Mouse (Mus musculus) liver, embryonic 13.5 days (tissue): ENCODE measurements around the gene Csrp2. TPM values are rescaled to one million over a fixed set of nuclear protein-coding genes. Genes with fewer than 3 reads are reported as not detected.

Experiments
- ATAC-seq: fragments of 200-750 bp; cut with Nextera tagmentation; 2 replicates; pipeline ENCODE4 v1.8.0; 2017; ENCODE audit warnings: low read depth, mild to moderate bottlenecking, moderate number of reproducible peaks, moderate library complexity
- DNase-seq: peaks from one replicate; pipeline ENCODE4 v3.0.0; 2022
- H3K27ac ChIP-seq: fragments of 300-500 bp; sonication (generic); 2 replicates; pipeline ENCODE4 v1.5.1; 2015; ENCODE audit warnings: moderate library complexity, mild to moderate bottlenecking, inconsistent platforms
- H3K27me3 ChIP-seq: fragments of 300-500 bp; sonication (generic); 2 replicates; pipeline ENCODE4 v1.6.1; 2015; ENCODE audit warnings: mild to moderate bottlenecking, inconsistent platforms
- H3K36me3 ChIP-seq: fragments of 300-500 bp; sonication (generic); 2 replicates; pipeline ENCODE4 v1.6.1; 2015; ENCODE audit warnings: mild to moderate bottlenecking, inconsistent platforms
- H3K4me1 ChIP-seq: fragments of 300-500 bp; sonication (generic); replicated peaks from 2 replicates; pipeline ENCODE4 v1.6.1; 2015; ENCODE audit warnings: inconsistent platforms
- H3K4me2 ChIP-seq: fragments of 300-500 bp; sonication (generic); 2 replicates; pipeline ENCODE4 v1.6.1; 2015; ENCODE audit warnings: inconsistent platforms, mild to moderate bottlenecking, moderate library complexity
- H3K4me3 ChIP-seq: fragments of 300-500 bp; sonication (generic); replicated peaks from 2 replicates; pipeline ENCODE4 v1.5.1; 2015; ENCODE audit warnings: mild to moderate bottlenecking, inconsistent platforms
- H3K9ac ChIP-seq: fragments of 300-500 bp; sonication (generic); 2 replicates; pipeline ENCODE4 v1.6.1; 2015; ENCODE audit warnings: mild to moderate bottlenecking, inconsistent platforms
- H3K9me3 ChIP-seq: fragments of 300-500 bp; sonication (generic); replicated peaks from 2 replicates; pipeline ENCODE4 v1.6.1; 2016; ENCODE audit warnings: inconsistent platforms
- WGBS: fragments of 180-500 bp; shearing (Covaris S2); methylation state at CpG from one replicate; pipeline ENCODE4 v1.1.7; 2015; ENCODE audit not compliant: insufficient replicate concordance; 5-methylcytosine and 5-hydroxymethylcytosine counted together
- polyA plus RNA-seq: library from polyadenylated mRNA; unstranded; fragments of >200 nt; fragmentation: Nextera tagmentation; extraction: Ambion mirVana; gene quantifications from 2 replicates; pipeline ENCODE4 v1.2.1, GENCODE M21; 2015

The Csrp2 gene
- polyA plus RNA-seq, 1 experiment from 2014 or later: 19.7 TPM

- H3K36me3 ChIP-seq: 0 out of 2 replicates have a peak, but pooled peaks cover 5% of the 10 kb centered on the region
- WGBS: 63% methylated on average over 5 of the region's 5 CpGs
Measured at GRCm38 (mm10) chr10:110933584-110933983, 14.0 kb downstream of the Csrp2 start.

DNA sequence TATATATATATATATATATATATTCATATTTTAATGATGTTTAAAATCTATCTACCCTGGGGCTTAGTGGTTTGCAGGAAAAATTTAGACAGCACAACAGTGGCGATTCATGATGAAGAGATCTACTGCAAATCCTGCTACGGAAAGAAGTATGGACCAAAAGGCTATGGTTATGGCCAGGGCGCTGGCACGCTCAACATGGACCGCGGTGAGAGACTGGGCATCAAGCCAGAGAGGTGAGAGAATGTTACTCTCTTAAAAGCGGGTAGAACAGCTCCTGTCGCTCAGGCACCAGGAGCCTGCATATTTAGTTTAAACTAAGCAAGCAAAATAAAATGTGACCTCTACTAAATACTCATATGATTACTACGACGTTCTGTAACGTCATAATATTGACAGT lies 15.5 kb downstream of the Csrp2 start:
- Histone ChIP-seq H3K36me3 (0 out of 2 replicates have a peak, but pooled peaks cover 7% of the 10 kb centered on the region), H3K9ac (no peak overlapping the region), H3K4me2 (no peak overlapping the region), H3K9me3 (no peaks in the 10 kb centered on the region), H3K27me3 (no peaks in the 10 kb centered on the region), H3K4me1 (peaks cover 7% of the 10 kb centered on the region; the same call in 1 of the 2 replicates), H3K27ac (no peak overlapping the region), H3K4me3 (no peak overlapping the region)
- no peak for ATAC-seq
- 82% methylated on average over 11 of the region's 11 CpGs for WGBS
- DNase-seq: no peak

More at GRCm38 (mm10) chr10:110933584-110933983, 14.0 kb downstream of the Csrp2 start:
- Histone ChIP-seq H3K27me3 (no peaks in the 10 kb centered on the region), H3K9ac (no peak overlapping the region), H3K4me2 (no peak overlapping the region), H3K9me3 (no peaks in the 10 kb centered on the region), H3K27ac (no peak overlapping the region), H3K4me3 (no peak overlapping the region), H3K4me1 (peaks cover 7% of the 10 kb centered on the region; the same call in 1 of the 2 replicates)
- DNase-seq: no peak
- no peak for ATAC-seq

DNA sequence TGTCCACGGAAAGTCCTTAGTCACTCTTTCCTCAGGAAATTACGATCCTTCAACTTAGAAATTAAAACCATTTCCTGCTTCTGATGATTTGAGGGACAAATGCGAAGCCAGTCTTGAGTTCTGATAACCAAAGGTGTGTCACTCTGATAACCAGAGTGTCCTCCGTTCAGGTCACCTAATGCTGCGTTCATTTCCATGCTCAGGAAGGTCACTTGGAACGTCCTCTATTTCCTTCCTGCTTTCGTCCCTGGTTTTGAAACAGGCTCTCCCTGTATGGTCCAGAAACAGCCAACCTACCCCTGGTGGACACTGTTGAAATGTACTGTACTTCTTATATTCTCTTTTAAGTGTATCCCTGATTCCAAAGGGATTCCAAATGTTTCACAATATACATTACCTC lies 16.1 kb downstream of the Csrp2 start:
- H3K9me3 ChIP-seq: no peaks in the 10 kb centered on the region
- ATAC-seq (no peak), DNase-seq (no peak)
- 31% methylated on average over 7 of the region's 7 CpGs for WGBS
- H3K4me1 ChIP-seq: peaks cover 7% of the 10 kb centered on the region; the same call in 1 of the 2 replicates
- no peak overlapping the region for H3K4me3 ChIP-seq
- no peaks in the 10 kb centered on the region for H3K27me3 ChIP-seq
- no peak overlapping the region for H3K4me2 ChIP-seq
- no peak overlapping the region for H3K9ac ChIP-seq
- no peak overlapping the region for H3K27ac ChIP-seq
- 0 out of 2 replicates have a peak, but pooled peaks cover 7% of the 10 kb centered on the region for H3K36me3 ChIP-seq

DNA sequence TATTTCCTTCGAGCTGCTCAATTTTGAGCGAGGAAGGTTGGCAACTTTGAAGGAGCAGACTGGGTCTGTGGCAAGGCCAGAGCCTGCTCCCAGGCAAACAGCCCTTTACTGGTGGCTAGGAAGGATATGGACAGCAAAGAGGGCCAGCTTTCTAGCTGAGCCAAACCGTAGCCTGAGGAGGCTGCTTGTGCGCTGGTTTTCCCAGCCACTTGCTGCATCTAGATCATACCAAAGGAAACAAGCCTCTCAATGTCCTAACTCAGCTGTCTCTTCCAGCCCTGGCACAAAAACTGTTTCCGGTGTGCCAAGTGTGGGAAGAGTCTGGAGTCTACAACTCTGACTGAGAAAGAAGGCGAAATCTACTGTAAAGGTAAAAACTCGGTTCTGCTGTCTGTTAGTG lies 18.8 kb downstream of the Csrp2 start:
- Histone ChIP-seq H3K4me2 (no peak overlapping the region), H3K9ac (no peak overlapping the region), H3K9me3 (no peaks in the 10 kb centered on the region), H3K36me3 (peaks cover 16% of the 10 kb centered on the region), H3K27me3 (no peaks in the 10 kb centered on the region), H3K4me1 (0 out of 2 replicates have a peak, but pooled peaks cover 7% of the 10 kb centered on the region), H3K4me3 (no peak overlapping the region), H3K27ac (no peak overlapping the region)
- DNase-seq (no peak), ATAC-seq (no peak)
- WGBS: 84% methylated on average over 7 of the region's 7 CpGs

DNA sequence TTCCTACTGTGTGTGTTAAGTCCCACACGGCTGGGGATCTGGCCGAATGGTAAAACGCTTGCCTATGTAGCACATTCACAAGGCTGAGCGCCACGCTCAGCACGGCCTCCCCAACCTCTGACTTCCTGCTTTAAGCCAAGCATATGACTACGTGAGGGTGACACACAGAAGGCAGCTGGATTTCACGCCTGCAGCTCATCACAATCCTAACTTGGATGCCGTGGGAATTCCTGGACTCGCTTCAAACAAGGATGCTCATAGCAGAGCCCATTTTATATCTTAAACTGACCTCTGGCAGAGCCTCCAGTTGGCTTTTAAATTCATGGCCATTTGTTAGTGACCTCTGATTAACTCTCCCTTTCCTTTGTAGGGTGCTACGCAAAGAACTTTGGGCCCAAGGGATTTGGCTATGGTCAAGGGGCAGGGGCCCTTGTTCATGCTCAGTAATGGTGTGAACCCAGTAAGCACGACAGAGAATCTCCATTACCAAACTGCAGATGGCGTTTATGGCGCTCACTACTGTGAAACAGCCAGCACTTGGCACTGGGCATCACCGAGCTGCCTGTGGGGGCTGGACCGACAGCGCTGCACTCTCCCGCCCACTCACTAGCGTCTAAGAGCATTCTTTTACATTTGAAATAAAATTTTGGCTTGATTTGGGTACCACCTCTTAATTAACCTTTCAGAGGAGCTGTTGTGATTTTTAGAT lies 19.4 kb downstream of the Csrp2 start:
- H3K4me2 ChIP-seq: no peak overlapping the region
- DNase-seq (no peak), ATAC-seq (no peak)
- 0 out of 2 replicates have a peak, but pooled peaks cover 7% of the 10 kb centered on the region for H3K4me1 ChIP-seq
- no peak overlapping the region for H3K27ac ChIP-seq
- no peak overlapping the region for H3K4me3 ChIP-seq
- H3K36me3 ChIP-seq: peaks cover 16% of the 10 kb centered on the region
- H3K9me3 ChIP-seq: no peaks in the 10 kb centered on the region
- H3K27me3 ChIP-seq: no peaks in the 10 kb centered on the region
- 85% methylated on average over 19 of the region's 19 CpGs for WGBS
- no peak overlapping the region for H3K9ac ChIP-seq

GRCm38 (mm10) chr10:110939717-110940116 lies 20.1 kb downstream of the Csrp2 start:
- DNase-seq (no peak), ATAC-seq (no peak)
- H3K9ac ChIP-seq: no peak overlapping the region
- H3K4me3 ChIP-seq: no peak overlapping the region
- peaks cover 19% of the 10 kb centered on the region for H3K36me3 ChIP-seq
- H3K4me2 ChIP-seq: no peak overlapping the region
- no peaks in the 10 kb centered on the region for H3K27me3 ChIP-seq
- H3K9me3 ChIP-seq: no peaks in the 10 kb centered on the region
- WGBS: 90% methylated on average over 4 of the region's 4 CpGs
- H3K4me1 ChIP-seq: 0 out of 2 replicates have a peak, but pooled peaks cover 7% of the 10 kb centered on the region
- no peak overlapping the region for H3K27ac ChIP-seq

DNA sequence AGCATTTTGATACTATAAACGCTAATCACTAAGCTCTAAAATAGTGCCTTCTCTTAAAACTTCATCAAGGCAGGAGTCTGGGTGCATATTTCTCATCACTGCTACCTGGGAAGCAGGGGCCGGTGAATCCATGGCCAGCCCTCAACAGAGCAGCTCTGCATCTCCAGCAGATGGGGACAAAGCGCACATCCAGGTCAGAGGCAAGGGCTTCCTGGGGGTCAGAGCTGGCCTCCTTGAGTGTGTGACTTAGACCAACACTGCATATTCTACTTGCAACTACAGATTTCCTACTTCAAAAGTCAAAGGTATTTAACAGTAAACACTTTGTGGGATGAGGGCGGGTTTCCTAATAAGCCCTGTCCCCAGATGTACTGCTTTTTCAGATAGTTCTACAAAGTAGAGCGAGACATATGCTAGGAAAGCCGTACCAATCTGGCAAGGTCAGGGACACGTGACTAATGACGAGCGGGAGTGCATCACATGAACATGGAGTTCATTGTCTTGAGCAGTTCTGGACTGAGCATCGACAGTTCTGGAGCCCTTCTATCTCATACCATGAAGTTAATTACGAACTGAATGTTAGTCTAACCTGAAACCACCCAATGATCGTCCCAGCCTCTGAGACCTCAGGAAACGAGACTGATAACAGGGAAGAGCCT lies 21.3 kb downstream of the Csrp2 start:
- no peak overlapping the region for H3K27ac ChIP-seq
- H3K9ac ChIP-seq: no peak overlapping the region
- peaks cover 20% of the 10 kb centered on the region for H3K36me3 ChIP-seq
- H3K4me2 ChIP-seq: no peak overlapping the region
- WGBS: 75% methylated on average over 13 of the region's 13 CpGs
- DNase-seq (no peak), ATAC-seq (no peak)
- 0 out of 2 replicates have a peak, but pooled peaks cover 2% of the 10 kb centered on the region for H3K4me1 ChIP-seq
- H3K9me3 ChIP-seq: no peaks in the 10 kb centered on the region
- H3K27me3 ChIP-seq: no peaks in the 10 kb centered on the region
- H3K4me3 ChIP-seq: no peak overlapping the region

GRCm38 (mm10) chr10:110941968-110942367 lies 22.4 kb downstream of the Csrp2 start:
- H3K4me3 ChIP-seq: no peak overlapping the region
- no peaks in the 10 kb centered on the region for H3K9me3 ChIP-seq
- no peaks in the 10 kb centered on the region for H3K27me3 ChIP-seq
- H3K4me2 ChIP-seq: no peak overlapping the region
- no peak for ATAC-seq
- no peak for DNase-seq
- no peak overlapping the region for H3K27ac ChIP-seq
- WGBS: 87% methylated on average over 11 of the region's 11 CpGs
- H3K9ac ChIP-seq: no peak overlapping the region
- H3K4me1 ChIP-seq: no peaks in the 10 kb centered on the region
- peaks cover 24% of the 10 kb centered on the region for H3K36me3 ChIP-seq

DNA sequence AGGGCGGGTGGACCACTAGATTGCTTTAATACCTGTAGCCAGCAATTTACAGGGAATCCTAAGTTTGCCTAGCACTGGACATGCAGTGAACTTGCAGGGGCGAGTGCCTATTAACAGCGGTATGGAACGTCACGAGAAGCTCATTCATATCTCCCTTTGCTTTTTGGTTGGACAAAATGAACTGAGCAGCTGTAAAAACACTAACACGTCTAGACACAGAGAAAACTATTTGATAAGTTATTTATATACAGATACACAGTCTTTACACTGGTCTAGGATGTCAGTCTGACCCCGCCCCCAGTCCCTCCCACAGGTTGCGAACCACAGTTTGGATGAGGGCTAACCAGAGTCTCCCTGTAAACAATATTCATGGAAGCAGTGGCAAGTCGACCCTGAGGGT lies 23.2 kb downstream of the Csrp2 start:
- no peaks in the 10 kb centered on the region for H3K9me3 ChIP-seq
- no peak overlapping the region for H3K4me3 ChIP-seq
- H3K4me2 ChIP-seq: no peak overlapping the region
- no peak overlapping the region for H3K9ac ChIP-seq
- no peaks in the 10 kb centered on the region for H3K4me1 ChIP-seq
- no peak for ATAC-seq
- peaks cover 24% of the 10 kb centered on the region for H3K36me3 ChIP-seq
- H3K27me3 ChIP-seq: no peaks in the 10 kb centered on the region
- 77% methylated on average over 9 of the region's 9 CpGs for WGBS
- no peak for DNase-seq
- H3K27ac ChIP-seq: no peak overlapping the region

DNA sequence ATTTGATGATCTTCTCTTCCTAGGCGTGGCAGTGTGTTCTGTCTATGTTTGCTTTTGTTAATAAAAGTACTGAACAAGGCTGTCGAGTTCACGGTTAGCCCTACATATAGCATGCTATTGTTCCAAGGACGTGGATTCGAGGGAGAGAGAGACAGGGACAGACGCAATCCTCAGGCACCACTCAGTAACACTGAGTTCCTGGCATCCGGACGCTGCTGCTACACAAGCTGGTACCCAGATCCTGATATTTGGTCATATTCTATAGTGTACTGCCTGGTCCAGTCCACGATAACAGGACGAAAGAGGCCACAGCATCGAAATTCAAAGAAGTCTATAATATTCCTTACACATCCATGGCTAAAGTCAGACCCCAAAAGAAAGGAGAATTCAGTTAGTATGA lies 24.6 kb downstream of the Csrp2 start:
- H3K4me2 ChIP-seq: no peak overlapping the region
- no peaks in the 10 kb centered on the region for H3K27me3 ChIP-seq
- 81% methylated on average over 11 of the region's 11 CpGs for WGBS
- ATAC-seq (no peak), DNase-seq (no peak)
- no peaks in the 10 kb centered on the region for H3K4me1 ChIP-seq
- H3K9ac ChIP-seq: no peak overlapping the region
- no peaks in the 10 kb centered on the region for H3K9me3 ChIP-seq
- H3K36me3 ChIP-seq: peaks cover 17% of the 10 kb centered on the region
- H3K4me3 ChIP-seq: no peak overlapping the region
- no peak overlapping the region for H3K27ac ChIP-seq

DNA sequence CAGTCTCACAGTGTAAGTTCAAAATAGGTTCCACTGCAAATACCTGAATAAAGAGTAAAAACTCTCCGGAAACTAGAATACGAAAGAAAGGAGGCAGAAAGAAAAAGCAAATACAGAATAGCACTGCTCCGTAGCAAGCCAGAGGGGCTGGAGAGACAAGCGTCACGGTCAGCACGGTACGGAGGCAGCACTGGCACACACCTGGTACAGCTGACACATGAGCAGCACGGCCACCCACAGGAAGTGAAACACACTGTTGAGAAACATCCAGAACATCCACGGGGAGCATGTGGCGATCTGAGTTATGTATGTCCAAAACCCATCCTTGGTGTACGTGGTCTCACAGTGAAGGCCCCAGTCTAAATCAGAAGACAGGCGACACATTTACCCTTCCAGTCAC lies 26.4 kb downstream of the Csrp2 start:
- H3K4me1 ChIP-seq: no peaks in the 10 kb centered on the region
- no peak overlapping the region for H3K4me3 ChIP-seq
- H3K9me3 ChIP-seq: no peaks in the 10 kb centered on the region
- no peak overlapping the region for H3K4me2 ChIP-seq
- 79% methylated on average over 12 of the region's 12 CpGs for WGBS
- no peak overlapping the region for H3K9ac ChIP-seq
- no peak for DNase-seq
- no peaks in the 10 kb centered on the region for H3K27me3 ChIP-seq
- no peak for ATAC-seq
- H3K27ac ChIP-seq: no peak overlapping the region
- peaks cover 19% of the 10 kb centered on the region for H3K36me3 ChIP-seq
